Mouse (Mus musculus) liver, embryonic 14.5 days (tissue): ENCODE results near the gene Zfp953.
A peak's percentile ranks its signal among the peaks of the same experiment; 100 is the strongest.

Source experiments
- CTCF ChIP-seq: IDR thresholded peaks from 2 replicates; pipeline ENCODE4 v1.5.1; 2016; ENCODE audit warnings: antibody characterized with exemption, low read depth, control low read depth
- EP300 ChIP-seq: IDR thresholded peaks from 2 replicates; pipeline ENCODE4 v1.6.1; 2016; ENCODE audit warnings: antibody characterized with exemption, low read depth

- TF ChIP-seq CTCF = peak; percentile 32
- TF ChIP-seq EP300 = no peak
Observed at GRCm38 (mm10) chr13:67360131-67360744, at the start of gene Zfp953, which contains the start of gene Gm28044.
